Mouse (Mus musculus) adrenal gland, adult 18-20 months (tissue): Measurements from ENCODE around the gene Slain2. TPM values are rescaled to one million over a fixed set of nuclear protein-coding genes. Genes with fewer than 3 reads are reported as not detected.
"Not testable (repeated sequence)": the region's sequence is repeated elsewhere in the genome, so short reads cannot be mapped to it uniquely, and the experiment has no call there.

ENCODE experiments used
- DNase-seq, 2 experiments: peaks; one replicate each; pipeline ENCODE4 v3.0.0; 2021 to 2022; ENCODE audit warnings: low spot score in 2 of 2
- total RNA-seq, 2 experiments: library from RNA; stranded (reverse); gene quantifications; 1 replicate in 1 of 2; 2 replicates in 1 of 2; pipeline ENCODE4 v1.2.3; 2021

Gene Slain2
- total RNA-seq, 2 experiments from 2014 or later, result 54.9 to 60.7 TPM

- no peak for DNase-seq
Measured at GRCm38 (mm10) chr5:73007582-73007959, 93.5 kb downstream of the Slain2 start.

- not testable (repeated sequence) for DNase-seq
Measured at GRCm38 (mm10) chr5:73008230-73008629, 94.1 kb downstream of the Slain2 start.

GRCm38 (mm10) chr5:73011806-73012205 lies 97.7 kb downstream of the Slain2 start:
- DNase-seq, result not testable (repeated sequence)

- DNase-seq, result not testable (repeated sequence)
Measured at GRCm38 (mm10) chr5:73012884-73013610, 98.9 kb downstream of the Slain2 start.

- not testable (repeated sequence) for DNase-seq
Measured at GRCm38 (mm10) chr5:73013611-73014287, 99.6 kb downstream of the Slain2 start.

GRCm38 (mm10) chr5:73014745-73015144 lies 100.6 kb downstream of the Slain2 start:
- no peak for DNase-seq

GRCm38 (mm10) chr5:73023801-73024200 lies 109.7 kb downstream of the Slain2 start:
- DNase-seq, result no peak

Other genes with a start within 250 kb of the Slain2 start
- under 1 TPM in 1 of 2 experiments, not detected in 1; 0.29 TPM for gene Txk, start 161.5 kb upstream of the Slain2 start, total RNA-seq
- gene Tec, start 45.8 kb upstream of the Slain2 start, total RNA-seq, result 1 to 10 TPM; 2.0 to 2.5 TPM
- gene Gm10135, start 60.4 kb downstream of the Slain2 start, total RNA-seq, result not detected
- gene Slc10a4, start 92.6 kb downstream of the Slain2 start, total RNA-seq, result 1 to 10 TPM; 6.8 to 9.1 TPM